Mouse (Mus musculus): Measurements from ENCODE around the gene Snapc3. TPM values are rescaled to one million over a fixed set of nuclear protein-coding genes. Genes with fewer than 3 reads are reported as not detected.

Snapc3 gene
- 32.8 to 40.7 TPM (median 37.6 TPM) in 4 replicates for total RNA-seq (2023)

GRCm38 (mm10) chr4:83417160-83417819 lies at the start of gene Snapc3:
Gene Snapc3, plus strand, starts transcription at chr4:83417724.

GRCm38 (mm10) chr4:83486117-83486901 lies 68.8 kb downstream of the Snapc3 start, which contains the start of gene Psip1:
Gene Psip1, minus strand, starts transcription at chr4:83486459.

Other genes starting within 250 kb of the Snapc3 start
- gene Ttc39b, start 93.5 kb upstream of the Snapc3 start, total RNA-seq (2023), result 27.6 to 32.0 TPM (median 29.1 TPM) in 4 replicates
- gene Psip1, start 68.7 kb downstream of the Snapc3 start, total RNA-seq (2023), result 63.6 to 68.9 TPM (median 65.5 TPM) in 4 replicates
- 7.8 to 10.6 TPM (median 9.0 TPM) in 4 replicates for gene Ccdc171, start 107.8 kb downstream of the Snapc3 start, total RNA-seq (2023)

Measured in B cell, adult 62 days (primary cell).